Mouse (Mus musculus) midbrain, postnatal 0 days (tissue): ENCODE data around the gene Blm. TPM values are rescaled to one million over a fixed set of nuclear protein-coding genes. Genes with fewer than 3 reads are reported as not detected.

Source experiments
- ATAC-seq: fragments of 200-750 bp; cut with Nextera tagmentation; 2 replicates; pipeline ENCODE4 v1.8.0; 2017; ENCODE audit warnings: moderate number of reproducible peaks, mild to moderate bottlenecking, moderate TSS enrichment, moderate library complexity; ENCODE audit not compliant: low FRiP score
- DNase-seq: peaks from one replicate; pipeline ENCODE4 v3.0.0-alpha.2; 2015; ENCODE audit warnings: low spot score
- H3K27ac ChIP-seq: fragments of 300-500 bp; sonication (generic); 2 replicates; pipeline ENCODE4 v1.5.1; 2014; ENCODE audit warnings: low read depth, mild to moderate bottlenecking, low read length, mixed read lengths
- H3K27me3 ChIP-seq: fragments of 300-500 bp; sonication (generic); 2 replicates; pipeline ENCODE4 v1.6.1; 2014; ENCODE audit warnings: low read length, control low read depth, mixed read lengths; ENCODE audit not compliant: insufficient read depth
- H3K36me3 ChIP-seq: fragments of 300-500 bp; sonication (generic); 2 replicates; pipeline ENCODE4 v1.6.1; 2014; ENCODE audit warnings: low read length, control low read depth, mixed read lengths; ENCODE audit not compliant: insufficient read depth
- H3K4me1 ChIP-seq: fragments of 300-500 bp; sonication (generic); 2 replicates; pipeline ENCODE4 v1.6.1; 2014; ENCODE audit warnings: mild to moderate bottlenecking, control low read depth, antibody characterized with exemption, low read length, mixed read lengths; ENCODE audit not compliant: insufficient read depth
- H3K4me2 ChIP-seq: fragments of 300-500 bp; sonication (generic); 2 replicates; pipeline ENCODE4 v1.6.1; 2014; ENCODE audit warnings: low read depth, mild to moderate bottlenecking, low read length, mixed read lengths; ENCODE audit not compliant: poor library complexity, severe bottlenecking
- H3K4me3 ChIP-seq: fragments of 300-500 bp; sonication (generic); 2 replicates; pipeline ENCODE4 v1.5.1; 2014; ENCODE audit warnings: low read depth, mild to moderate bottlenecking, low read length, moderate library complexity
- H3K9ac ChIP-seq: fragments of 300-500 bp; sonication (generic); replicated peaks from 2 replicates; pipeline ENCODE4 v1.6.1; 2014; ENCODE audit warnings: mild to moderate bottlenecking, low read length, moderate library complexity, mixed read lengths; ENCODE audit not compliant: poor library complexity, severe bottlenecking
- H3K9me3 ChIP-seq: fragments of 300-500 bp; sonication (generic); 2 replicates; pipeline ENCODE4 v1.6.1; 2016; ENCODE audit warnings: low read length, control low read depth
- CTCF ChIP-seq: IDR thresholded peaks from 2 replicates; pipeline ENCODE4 v1.5.1; 2016; ENCODE audit warnings: antibody characterized with exemption, mild to moderate bottlenecking
- WGBS: fragments of 180-500 bp; shearing (Covaris S2); extraction: QIAGEN DNeasy Blood & Tissue Kit; methylation state at CpG from one replicate; pipeline ENCODE4 v1.1.7; 2014; 5-methylcytosine and 5-hydroxymethylcytosine counted together
- polyA plus RNA-seq: library from polyadenylated mRNA; unstranded; fragments of >200 nt; fragmentation: Nextera tagmentation; extraction: Ambion mirVana; gene quantifications from 2 replicates; pipeline ENCODE4 v1.2.1, GENCODE M21; 2015
- total RNA-seq: library from RNA; depleted of rRNA; stranded (reverse); fragments of >200 nt; gene quantifications from 2 replicates; pipeline ENCODE4 v1.2.3, GENCODE M21; 2014

The Blm gene
- total and polyA plus RNA-seq, 2 experiments from 2014 or later, result 5.0 to 8.4 TPM

GRCm38 (mm10) chr7:80491086-80491485 lies 43.8 kb downstream of the Blm start:
- Histone ChIP-seq H3K4me1 (no peaks in the 10 kb centered on the region), H3K27me3 (no peaks in the 10 kb centered on the region), H3K36me3 (no peaks in the 10 kb centered on the region), H3K9me3 (no peaks in the 10 kb centered on the region), H3K9ac (no peak overlapping the region), H3K4me3 (no peak overlapping the region), H3K27ac (no peak overlapping the region), H3K4me2 (no peak overlapping the region)
- ATAC-seq, result no peak
- 92% methylated on average over 3 of the region's 3 CpGs for WGBS
- TF ChIP-seq CTCF, result no peak
- no peak for DNase-seq

- ATAC-seq (no peak), DNase-seq (no peak)
- WGBS, result 83% methylated on average over 2 of the region's 2 CpGs
- Histone ChIP-seq H3K27me3 (no peaks in the 10 kb centered on the region), H3K36me3 (no peaks in the 10 kb centered on the region), H3K27ac (no peak overlapping the region), H3K4me2 (no peak overlapping the region), H3K9me3 (no peaks in the 10 kb centered on the region), H3K9ac (no peak overlapping the region), H3K4me3 (no peak overlapping the region), H3K4me1 (no peaks in the 10 kb centered on the region)
- no peak for TF ChIP-seq CTCF
These were observed 44.6 kb downstream of the Blm start for GRCm38 (mm10) chr7:80490351-80490750.

GRCm38 (mm10) chr7:80489445-80489844 lies 45.5 kb downstream of the Blm start:
- TF ChIP-seq CTCF, result no peak
- no peak overlapping the region for H3K9ac ChIP-seq
- no peaks in the 10 kb centered on the region for H3K4me1 ChIP-seq
- WGBS, result 70% methylated on average over 1 of the region's 1 CpGs
- H3K36me3 ChIP-seq, result no peaks in the 10 kb centered on the region
- H3K4me2 ChIP-seq, result no peak overlapping the region
- no peak overlapping the region for H3K4me3 ChIP-seq
- H3K27ac ChIP-seq, result no peak overlapping the region
- no peaks in the 10 kb centered on the region for H3K9me3 ChIP-seq
- no peaks in the 10 kb centered on the region for H3K27me3 ChIP-seq
- DNase-seq, result no peak
- ATAC-seq, result no peak

- no peaks in the 10 kb centered on the region for H3K36me3 ChIP-seq
- no peak for DNase-seq
- no peaks in the 10 kb centered on the region for H3K4me1 ChIP-seq
- no peak for ATAC-seq
- 92% methylated on average over 4 of the region's 4 CpGs for WGBS
- H3K27me3 ChIP-seq, result no peaks in the 10 kb centered on the region
- H3K4me2 ChIP-seq, result no peak overlapping the region
- no peak overlapping the region for H3K27ac ChIP-seq
- TF ChIP-seq CTCF, result no peak
- no peak overlapping the region for H3K4me3 ChIP-seq
- H3K9me3 ChIP-seq, result no peaks in the 10 kb centered on the region
- H3K9ac ChIP-seq, result no peak overlapping the region
These were observed 47.7 kb downstream of the Blm start for GRCm38 (mm10) chr7:80487239-80487638.

- Histone ChIP-seq H3K27ac (no peak overlapping the region), H3K4me3 (no peak overlapping the region), H3K4me1 (no peaks in the 10 kb centered on the region), H3K9ac (no peak overlapping the region), H3K4me2 (no peak overlapping the region), H3K27me3 (no peaks in the 10 kb centered on the region), H3K36me3 (no peaks in the 10 kb centered on the region), H3K9me3 (no peaks in the 10 kb centered on the region)
- 87% methylated on average over 7 of the region's 7 CpGs for WGBS
- no peak for DNase-seq
- no peak for ATAC-seq
- TF ChIP-seq CTCF, result no peak
These were observed 54.8 kb downstream of the Blm start for GRCm38 (mm10) chr7:80480097-80480496.

GRCm38 (mm10) chr7:80473837-80474236 lies 61.1 kb downstream of the Blm start:
- Histone ChIP-seq H3K9ac (no peak overlapping the region), H3K9me3 (no peaks in the 10 kb centered on the region), H3K27me3 (no peaks in the 10 kb centered on the region), H3K27ac (no peak overlapping the region), H3K4me3 (no peak overlapping the region), H3K36me3 (no peaks in the 10 kb centered on the region; the same call in 1 of the 2 replicates), H3K4me1 (no peaks in the 10 kb centered on the region), H3K4me2 (no peak overlapping the region)
- 95% methylated on average over 7 of the region's 7 CpGs for WGBS
- ATAC-seq, result no peak
- no peak for TF ChIP-seq CTCF
- no peak for DNase-seq
